Mouse (Mus musculus) forebrain, embryonic 12.5 days (tissue): ENCODE measurements around the gene Rhbdd1. TPM values are rescaled to one million over a fixed set of nuclear protein-coding genes. Genes with fewer than 3 reads are reported as not detected.
A peak's percentile ranks its signal among the peaks of the same experiment; 100 is the strongest.

Source experiments
- ATAC-seq: fragments of 200-750 bp; cut with Nextera tagmentation; 2 replicates; pipeline ENCODE4 v1.8.0; 2017; ENCODE audit warnings: moderate TSS enrichment; ENCODE audit not compliant: low FRiP score
- H3K27ac ChIP-seq: fragments of 300-500 bp; sonication (generic); 2 replicates; pipeline ENCODE4 v1.5.1; 2016; ENCODE audit warnings: mild to moderate bottlenecking
- H3K27me3 ChIP-seq: fragments of 300-500 bp; sonication (generic); 2 replicates; pipeline ENCODE4 v1.6.1; 2016; ENCODE audit warnings: mild to moderate bottlenecking
- H3K36me3 ChIP-seq: fragments of 300-500 bp; sonication (generic); replicated peaks from 2 replicates; pipeline ENCODE4 v1.6.1; 2016; ENCODE audit warnings: mild to moderate bottlenecking
- H3K4me1 ChIP-seq: fragments of 300-500 bp; sonication (generic); 2 replicates; pipeline ENCODE4 v1.6.1; 2016
- H3K4me2 ChIP-seq: fragments of 300-500 bp; sonication (generic); 2 replicates; pipeline ENCODE4 v1.6.1; 2016; ENCODE audit warnings: mild to moderate bottlenecking, moderate library complexity
- H3K4me3 ChIP-seq: fragments of 300-500 bp; sonication (generic); replicated peaks from 2 replicates; pipeline ENCODE4 v1.5.1; 2016; ENCODE audit warnings: mild to moderate bottlenecking
- H3K9ac ChIP-seq: fragments of 300-500 bp; sonication (generic); 2 replicates; pipeline ENCODE4 v1.6.1; 2016; ENCODE audit warnings: mild to moderate bottlenecking
- H3K9me3 ChIP-seq: fragments of 300-500 bp; sonication (generic); 2 replicates; pipeline ENCODE4 v1.6.1; 2016
- WGBS: fragments of 180-500 bp; shearing (Covaris S2); methylation state at CpG from one replicate; pipeline ENCODE4 v1.1.7; 2016; 5-methylcytosine and 5-hydroxymethylcytosine counted together
- polyA plus RNA-seq: library from polyadenylated mRNA; unstranded; fragments of >200 nt; fragmentation: Nextera tagmentation; extraction: Ambion mirVana; gene quantifications from 2 replicates; pipeline ENCODE4 v1.2.1, GENCODE M21; 2016

Gene Rhbdd1
- polyA plus RNA-seq, 1 experiment from 2014 or later = 8.9 TPM

- 57% methylated on average over 4 of the region's 4 CpGs for WGBS
- no peak for ATAC-seq
- Histone ChIP-seq H3K27ac (no peak overlapping the region), H3K9ac (no peak overlapping the region), H3K27me3 (no peaks in the 10 kb centered on the region), H3K4me2 (no peak overlapping the region), H3K4me1 (no peaks in the 10 kb centered on the region), H3K36me3 (no peaks in the 10 kb centered on the region), H3K4me3 (no peak overlapping the region), H3K9me3 (no peaks in the 10 kb centered on the region)
Observed at GRCm38 (mm10) chr1:82374831-82375358, 58.6 kb downstream of the Rhbdd1 start.

GRCm38 (mm10) chr1:82375452-82375851 is 59.2 kb downstream of the Rhbdd1 start:
- ATAC-seq = no peak
- H3K9me3 ChIP-seq = no peaks in the 10 kb centered on the region
- no peaks in the 10 kb centered on the region for H3K27me3 ChIP-seq
- H3K36me3 ChIP-seq = no peaks in the 10 kb centered on the region
- no peak overlapping the region for H3K4me2 ChIP-seq
- H3K9ac ChIP-seq = no peak overlapping the region
- H3K27ac ChIP-seq = no peak overlapping the region
- no peak overlapping the region for H3K4me3 ChIP-seq
- 79% methylated on average over 3 of the region's 3 CpGs for WGBS
- no peaks in the 10 kb centered on the region for H3K4me1 ChIP-seq

- H3K27me3 ChIP-seq = no peaks in the 10 kb centered on the region
- H3K4me2 ChIP-seq = no peak overlapping the region
- H3K9me3 ChIP-seq = no peaks in the 10 kb centered on the region
- no peaks in the 10 kb centered on the region for H3K36me3 ChIP-seq
- H3K4me1 ChIP-seq = peaks cover 20% of the 10 kb centered on the region
- ATAC-seq = no peak
- no peak overlapping the region for H3K9ac ChIP-seq
- H3K4me3 ChIP-seq = no peak overlapping the region
- H3K27ac ChIP-seq = no peak overlapping the region
- 62% methylated on average over 4 of the region's 4 CpGs for WGBS
Observed at GRCm38 (mm10) chr1:82381946-82382345, 65.7 kb downstream of the Rhbdd1 start.

- no peak overlapping the region for H3K4me2 ChIP-seq
- no peaks in the 10 kb centered on the region for H3K9me3 ChIP-seq
- WGBS = 91% methylated on average over 2 of the region's 2 CpGs
- H3K4me1 ChIP-seq = peaks cover 27% of the 10 kb centered on the region
- H3K4me3 ChIP-seq = no peak overlapping the region
- no peak overlapping the region for H3K9ac ChIP-seq
- no peaks in the 10 kb centered on the region for H3K27me3 ChIP-seq
- H3K36me3 ChIP-seq = no peaks in the 10 kb centered on the region
- H3K27ac ChIP-seq = no peak overlapping the region
- ATAC-seq = no peak
Observed at GRCm38 (mm10) chr1:82384106-82384505, 67.9 kb downstream of the Rhbdd1 start.

- no peak overlapping the region for H3K4me3 ChIP-seq
- no peak overlapping the region for H3K9ac ChIP-seq
- WGBS = 61% methylated on average over 9 of the region's 9 CpGs
- H3K27me3 ChIP-seq = no peaks in the 10 kb centered on the region
- H3K4me1 ChIP-seq = peaks cover 27% of the 10 kb centered on the region
- H3K9me3 ChIP-seq = no peaks in the 10 kb centered on the region
- no peak for ATAC-seq
- H3K36me3 ChIP-seq = no peaks in the 10 kb centered on the region
- H3K4me2 ChIP-seq = no peak overlapping the region
- H3K27ac ChIP-seq = 0 out of 2 replicates have a peak overlapping the region, but pooled peaks have one; percentile 31
Observed at GRCm38 (mm10) chr1:82385054-82385453, 68.8 kb downstream of the Rhbdd1 start.

GRCm38 (mm10) chr1:82385827-82386230 is 69.6 kb downstream of the Rhbdd1 start:
- H3K27ac ChIP-seq = peak overlapping the region; percentile 71
- H3K9me3 ChIP-seq = no peaks in the 10 kb centered on the region
- H3K36me3 ChIP-seq = no peaks in the 10 kb centered on the region
- no peak overlapping the region for H3K9ac ChIP-seq
- peak; percentile 34; the same call in 1 of the 2 replicates for ATAC-seq
- H3K27me3 ChIP-seq = no peaks in the 10 kb centered on the region
- peaks cover 27% of the 10 kb centered on the region for H3K4me1 ChIP-seq
- no peak overlapping the region for H3K4me2 ChIP-seq
- H3K4me3 ChIP-seq = no peak overlapping the region
- 27% methylated on average over 4 of the region's 4 CpGs for WGBS

- peaks cover 27% of the 10 kb centered on the region for H3K4me1 ChIP-seq
- H3K4me3 ChIP-seq = no peak overlapping the region
- no peaks in the 10 kb centered on the region for H3K27me3 ChIP-seq
- H3K9ac ChIP-seq = no peak overlapping the region
- 54% methylated on average over 6 of the region's 6 CpGs for WGBS
- no peaks in the 10 kb centered on the region for H3K36me3 ChIP-seq
- ATAC-seq = no peak; the same call in 1 of the 2 replicates
- peak overlapping the region; percentile 59; the same call in 1 of the 2 replicates for H3K27ac ChIP-seq
- H3K9me3 ChIP-seq = no peaks in the 10 kb centered on the region
- H3K4me2 ChIP-seq = no peak overlapping the region
Observed at GRCm38 (mm10) chr1:82386814-82387771, 70.8 kb downstream of the Rhbdd1 start.

GRCm38 (mm10) chr1:82389371-82389770 is 73.1 kb downstream of the Rhbdd1 start:
- no peak for ATAC-seq
- H3K9me3 ChIP-seq = no peaks in the 10 kb centered on the region
- no peak overlapping the region for H3K4me2 ChIP-seq
- WGBS = 93% methylated on average over 7 of the region's 7 CpGs
- no peaks in the 10 kb centered on the region for H3K27me3 ChIP-seq
- H3K36me3 ChIP-seq = no peaks in the 10 kb centered on the region
- peaks cover 27% of the 10 kb centered on the region for H3K4me1 ChIP-seq
- no peak overlapping the region for H3K9ac ChIP-seq
- H3K27ac ChIP-seq = no peak overlapping the region
- no peak overlapping the region for H3K4me3 ChIP-seq

GRCm38 (mm10) chr1:82395371-82395770 is 79.1 kb downstream of the Rhbdd1 start:
- 49% methylated on average over 4 of the region's 4 CpGs for WGBS
- H3K4me1 ChIP-seq = peaks cover 10% of the 10 kb centered on the region; the same call in 1 of the 2 replicates
- H3K27ac ChIP-seq = peak overlapping the region; percentile 74; the same call in 1 of the 2 replicates
- ATAC-seq = no peak; the same call in 1 of the 2 replicates
- H3K27me3 ChIP-seq = no peaks in the 10 kb centered on the region
- no peaks in the 10 kb centered on the region for H3K9me3 ChIP-seq
- no peak overlapping the region for H3K9ac ChIP-seq
- no peaks in the 10 kb centered on the region for H3K36me3 ChIP-seq
- no peak overlapping the region for H3K4me2 ChIP-seq
- no peak overlapping the region for H3K4me3 ChIP-seq

- Histone ChIP-seq H3K36me3 (no peaks in the 10 kb centered on the region), H3K27ac (0 out of 2 replicates have a peak overlapping the region, but pooled peaks have one; percentile 36), H3K9me3 (no peaks in the 10 kb centered on the region), H3K4me1 (peaks cover 10% of the 10 kb centered on the region; the same call in 1 of the 2 replicates), H3K27me3 (no peaks in the 10 kb centered on the region), H3K9ac (no peak overlapping the region), H3K4me3 (no peak overlapping the region), H3K4me2 (no peak overlapping the region)
- WGBS = 65% methylated on average over 3 of the region's 3 CpGs
- ATAC-seq = no peak
Observed at GRCm38 (mm10) chr1:82407786-82408185, 91.5 kb downstream of the Rhbdd1 start.

GRCm38 (mm10) chr1:82409271-82409670 is 93.0 kb downstream of the Rhbdd1 start:
- no peaks in the 10 kb centered on the region for H3K27me3 ChIP-seq
- peaks cover 10% of the 10 kb centered on the region; the same call in 1 of the 2 replicates for H3K4me1 ChIP-seq
- no peaks in the 10 kb centered on the region for H3K36me3 ChIP-seq
- H3K4me3 ChIP-seq = no peak overlapping the region
- no peak for ATAC-seq
- H3K9me3 ChIP-seq = no peaks in the 10 kb centered on the region
- WGBS = 93% methylated on average over 9 of the region's 9 CpGs
- H3K9ac ChIP-seq = no peak overlapping the region
- H3K27ac ChIP-seq = no peak overlapping the region
- no peak overlapping the region for H3K4me2 ChIP-seq

- H3K36me3 ChIP-seq = no peaks in the 10 kb centered on the region
- no peaks in the 10 kb centered on the region for H3K27me3 ChIP-seq
- peaks cover 10% of the 10 kb centered on the region; the same call in 1 of the 2 replicates for H3K4me1 ChIP-seq
- 78% methylated on average over 3 of the region's 3 CpGs for WGBS
- H3K9ac ChIP-seq = no peak overlapping the region
- ATAC-seq = no peak
- H3K9me3 ChIP-seq = no peaks in the 10 kb centered on the region
- no peak overlapping the region for H3K4me3 ChIP-seq
- H3K27ac ChIP-seq = no peak overlapping the region
- H3K4me2 ChIP-seq = no peak overlapping the region
Observed at GRCm38 (mm10) chr1:82410548-82410947, 94.3 kb downstream of the Rhbdd1 start.
